Mouse (Mus musculus) spleen, adult 12 weeks (tissue): ENCODE data around the gene Slc38a10.

Experiments used
- DNase-seq: peaks from one replicate; pipeline ENCODE4 v3.0.0; 2022; ENCODE audit warnings: low spot score

The Slc38a10 gene

GRCm38 (mm10) chr11:120175948-120176347 is 24.8 kb upstream of the Slc38a10 start:
- no peak for DNase-seq

GRCm38 (mm10) chr11:120173213-120173612 is 22.1 kb upstream of the Slc38a10 start:
- no peak for DNase-seq

GRCm38 (mm10) chr11:120171168-120171567 is 20.0 kb upstream of the Slc38a10 start:
- no peak for DNase-seq

- no peak for DNase-seq
These were observed 18.3 kb upstream of the Slc38a10 start for GRCm38 (mm10) chr11:120169208-120169992.

GRCm38 (mm10) chr11:120168516-120168915 is 17.4 kb upstream of the Slc38a10 start:
- no peak for DNase-seq

- no peak for DNase-seq
These were observed 16.8 kb upstream of the Slc38a10 start for GRCm38 (mm10) chr11:120167921-120168356.

GRCm38 (mm10) chr11:120167059-120167458 is 15.9 kb upstream of the Slc38a10 start:
- DNase-seq, result no peak

GRCm38 (mm10) chr11:120164471-120165261 is 13.5 kb upstream of the Slc38a10 start:
- no peak for DNase-seq

GRCm38 (mm10) chr11:120164028-120164427 is 12.9 kb upstream of the Slc38a10 start:
- no peak for DNase-seq

GRCm38 (mm10) chr11:120163207-120163606 is 12.1 kb upstream of the Slc38a10 start:
- DNase-seq, result no peak

GRCm38 (mm10) chr11:120161245-120161644 is 10.1 kb upstream of the Slc38a10 start:
- DNase-seq, result no peak

GRCm38 (mm10) chr11:120160478-120160877 is 9.3 kb upstream of the Slc38a10 start:
- no peak for DNase-seq

GRCm38 (mm10) chr11:120159653-120160052 is 8.5 kb upstream of the Slc38a10 start:
- no peak for DNase-seq

- no peak for DNase-seq
These were observed 7.7 kb upstream of the Slc38a10 start for GRCm38 (mm10) chr11:120158828-120159227.

- peak; percentile 37 for DNase-seq
These were observed 570 bp downstream of the Slc38a10 start for GRCm38 (mm10) chr11:120150440-120151112.

- DNase-seq, result no peak
These were observed 1.5 kb downstream of the Slc38a10 start for GRCm38 (mm10) chr11:120149510-120150200.

GRCm38 (mm10) chr11:120148201-120148855 is 2.8 kb downstream of the Slc38a10 start:
- DNase-seq, result no peak

GRCm38 (mm10) chr11:120143708-120144497 is 7.2 kb downstream of the Slc38a10 start:
- DNase-seq, result no peak

GRCm38 (mm10) chr11:120142601-120143051 is 8.5 kb downstream of the Slc38a10 start:
- no peak for DNase-seq

GRCm38 (mm10) chr11:120140255-120140654 is 10.9 kb downstream of the Slc38a10 start:
- DNase-seq, result no peak
